Mouse (Mus musculus) c-Kit-negative CD71-positive TER-119-positive erythroid progenitor cells, embryonic 14.5 days (primary cell): ENCODE measurements around the gene Arid3a.
"Not testable (repeated sequence)": the region's sequence is repeated elsewhere in the genome, so short reads cannot be mapped to it uniquely, and the experiment has no call there.

ENCODE experiments used
- DNase-seq: peaks from one replicate; pipeline ENCODE4 v3.0.0-alpha.2; 2013; ENCODE audit warnings: low read depth, low spot score

Arid3a gene

GRCm38 (mm10) chr10:79946752-79947322 is 20.0 kb downstream of the Arid3a start:
- DNase-seq: no peak

GRCm38 (mm10) chr10:79947502-79947901 is 20.7 kb downstream of the Arid3a start:
- DNase-seq: no peak

- DNase-seq: no peak
Observed at GRCm38 (mm10) chr10:79949873-79950272, 23.0 kb downstream of the Arid3a start.

DNA sequence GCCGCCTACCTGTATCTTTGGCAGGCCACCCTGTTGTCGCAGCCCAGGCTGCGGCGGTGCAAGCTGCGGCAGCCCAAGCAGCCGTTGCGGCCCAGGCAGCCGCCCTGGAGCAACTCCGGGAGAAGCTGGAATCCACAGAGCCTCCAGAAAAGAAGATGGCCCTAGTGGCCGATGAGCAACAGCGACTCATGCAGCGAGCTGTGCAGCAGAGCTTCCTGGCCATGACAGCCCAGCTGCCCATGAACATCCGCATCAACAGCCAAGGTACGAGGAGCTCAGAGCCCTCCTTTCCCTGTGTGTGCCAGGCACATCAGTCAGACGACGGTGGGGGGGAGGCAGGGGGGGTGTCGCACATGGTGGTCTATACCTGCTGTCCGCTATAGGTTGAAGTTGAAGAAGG is 23.8 kb downstream of the Arid3a start:
- no peak for DNase-seq

GRCm38 (mm10) chr10:79953946-79954345 is 27.1 kb downstream of the Arid3a start:
- no peak for DNase-seq

- DNase-seq: no peak
Observed at GRCm38 (mm10) chr10:79955691-79956090, 28.8 kb downstream of the Arid3a start.

- no peak for DNase-seq
Observed at GRCm38 (mm10) chr10:79956643-79957154, 29.9 kb downstream of the Arid3a start.

DNA sequence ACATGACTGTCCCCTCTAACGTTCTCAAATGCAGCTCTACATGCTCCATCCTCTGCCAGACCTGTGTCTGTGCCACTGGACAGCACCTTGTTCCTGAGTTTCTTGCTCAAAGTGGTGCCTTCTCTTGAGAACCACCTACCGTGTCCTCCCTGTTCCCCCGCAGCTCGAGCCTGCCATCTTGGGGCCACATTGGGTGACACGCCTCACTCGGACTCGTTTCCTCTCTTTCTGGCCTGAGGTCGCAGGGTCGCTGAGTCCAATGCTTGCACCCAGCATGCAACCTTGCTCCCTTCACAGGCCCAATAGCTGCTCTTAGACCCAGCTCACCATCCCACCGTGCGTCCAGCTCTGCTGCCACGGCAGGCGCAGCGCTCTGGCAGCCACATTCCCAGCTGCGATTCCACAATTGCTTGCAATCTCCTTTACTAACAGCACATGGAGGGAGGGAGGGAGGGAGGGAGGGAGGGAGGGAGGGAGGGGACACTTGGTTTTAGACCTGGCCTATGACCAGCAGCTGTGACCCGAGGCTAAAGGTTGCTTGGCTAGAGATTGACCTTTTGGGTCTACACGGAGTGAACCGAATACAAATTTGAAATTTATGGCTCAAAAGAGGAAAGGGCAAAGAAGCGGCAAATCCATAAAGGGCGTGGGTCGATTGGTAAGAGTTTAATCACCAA is 31.4 kb downstream of the Arid3a start:
- DNase-seq: no peak

GRCm38 (mm10) chr10:79959412-79959811 is 32.6 kb downstream of the Arid3a start:
- DNase-seq: not testable (repeated sequence)

DNA sequence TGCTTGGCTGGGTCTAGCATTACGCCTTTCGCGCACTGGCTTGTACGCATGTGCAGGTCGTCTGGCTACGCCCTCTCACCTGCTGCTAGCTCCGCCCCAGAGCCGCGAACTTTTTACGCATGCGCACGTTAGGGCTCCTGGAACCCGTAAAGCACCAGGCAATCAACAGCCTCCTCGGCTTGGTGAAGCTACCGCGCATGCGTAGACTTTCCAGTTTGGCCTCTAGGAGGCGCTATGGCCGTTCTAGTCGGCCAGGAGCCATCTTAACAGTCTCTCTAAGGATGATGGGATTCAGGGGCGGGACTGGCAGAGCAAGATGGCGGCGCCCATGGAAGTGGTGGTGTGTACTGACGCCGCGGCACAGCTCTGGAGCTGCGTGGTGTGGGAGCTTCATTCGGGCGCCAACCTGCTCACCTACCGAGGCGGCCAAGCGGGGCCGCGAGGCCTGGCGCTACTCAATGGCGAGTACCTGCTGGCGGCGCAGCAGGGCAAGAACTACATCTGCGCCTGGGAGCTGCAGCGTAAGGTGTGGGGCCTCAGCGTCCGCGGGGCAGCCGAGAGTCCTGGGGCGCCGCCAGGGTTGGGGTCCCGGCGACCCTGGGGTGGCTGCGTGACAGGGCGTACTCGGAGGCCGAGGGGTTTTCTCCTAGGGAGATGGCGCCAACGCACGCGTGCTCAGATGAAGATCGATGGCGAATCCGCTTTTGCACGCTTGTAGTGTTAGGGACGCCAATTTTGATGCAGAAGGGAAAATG is 33.2 kb downstream of the Arid3a start, which contains the start of gene Wdr18:
Gene Wdr18, plus strand, starts transcription at position 306 of the 755 bp plus-strand sequence.
- peak; percentile 100 for DNase-seq

DNA sequence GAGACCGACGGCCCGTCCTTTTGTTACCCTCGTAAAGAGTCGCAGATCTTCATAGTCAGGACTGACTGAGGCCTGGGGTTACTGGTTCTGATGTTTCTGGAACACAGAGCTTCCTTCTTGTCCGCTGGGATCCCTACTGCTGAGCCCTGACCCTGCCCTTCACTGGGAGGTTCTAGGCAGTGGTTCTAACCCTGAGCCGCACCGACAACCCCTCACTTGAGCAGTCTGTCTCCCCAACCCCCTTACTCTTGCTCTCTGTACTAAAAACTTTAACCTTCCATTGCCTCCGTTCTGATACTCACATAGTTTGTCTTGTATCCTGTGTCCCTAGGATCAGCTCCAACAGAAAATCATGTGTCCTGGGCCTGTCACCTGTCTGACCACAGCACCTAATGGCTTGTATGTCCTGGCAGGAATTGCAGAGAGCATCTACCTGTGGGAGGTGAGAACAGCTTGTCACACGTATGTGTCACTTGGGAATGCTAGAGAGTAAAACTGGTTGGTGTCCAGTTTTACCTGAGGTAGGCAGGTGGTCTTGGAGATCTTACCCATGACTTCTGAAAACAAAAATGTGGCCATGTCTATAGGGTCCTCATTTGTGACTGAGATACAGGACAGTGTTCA is 33.9 kb downstream of the Arid3a start:
- no peak for DNase-seq

- no peak for DNase-seq
Observed at GRCm38 (mm10) chr10:79964727-79965126, 37.9 kb downstream of the Arid3a start.

DNA sequence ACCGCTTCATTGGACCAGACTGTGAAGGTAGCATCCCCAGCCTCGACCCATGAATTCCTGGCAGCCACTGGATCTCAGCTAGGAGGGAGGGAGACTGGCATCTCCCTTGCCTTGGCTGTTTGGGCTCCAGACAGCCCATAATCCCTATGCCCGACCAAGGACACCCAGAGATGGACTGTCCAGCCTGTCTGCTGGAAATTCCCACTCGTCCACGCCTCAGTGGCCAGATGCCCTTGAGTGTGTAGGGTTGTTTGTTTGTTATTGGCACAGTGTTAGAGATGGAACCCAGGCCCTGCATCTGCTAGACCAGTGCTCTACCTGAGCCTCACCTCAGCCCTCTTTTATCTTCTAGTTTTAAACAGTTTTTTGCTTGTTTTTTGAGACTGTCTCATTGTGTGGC is 38.5 kb downstream of the Arid3a start:
- no peak for DNase-seq

DNA sequence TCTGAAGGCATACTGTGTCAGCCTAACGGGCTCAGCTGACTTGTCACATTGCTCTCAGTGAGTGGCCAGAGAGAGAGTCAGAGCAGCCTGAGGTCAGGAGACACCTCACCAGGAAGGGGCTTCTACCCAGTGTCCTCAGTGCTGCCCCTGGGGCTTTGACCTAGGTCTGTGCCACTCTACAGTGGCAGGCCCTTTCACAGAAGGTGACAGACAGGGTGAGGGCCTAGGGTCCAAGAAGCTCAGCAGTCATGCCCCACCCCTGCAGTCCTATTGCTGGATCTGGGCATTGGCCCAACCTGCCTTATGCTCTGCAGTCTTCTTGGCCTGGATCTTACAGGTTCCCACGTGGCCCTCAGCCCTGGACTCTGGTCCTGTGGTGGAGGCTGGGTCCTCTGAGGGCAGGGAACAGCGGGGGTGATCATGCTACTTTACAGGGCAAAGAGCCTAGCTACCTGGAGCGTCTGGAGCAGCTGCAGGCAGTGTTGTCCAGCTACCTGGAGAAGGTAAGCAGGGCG is 40.1 kb downstream of the Arid3a start:
- DNase-seq: no peak

GRCm38 (mm10) chr10:79968181-79968580 is 41.3 kb downstream of the Arid3a start:
- DNase-seq: no peak

DNA sequence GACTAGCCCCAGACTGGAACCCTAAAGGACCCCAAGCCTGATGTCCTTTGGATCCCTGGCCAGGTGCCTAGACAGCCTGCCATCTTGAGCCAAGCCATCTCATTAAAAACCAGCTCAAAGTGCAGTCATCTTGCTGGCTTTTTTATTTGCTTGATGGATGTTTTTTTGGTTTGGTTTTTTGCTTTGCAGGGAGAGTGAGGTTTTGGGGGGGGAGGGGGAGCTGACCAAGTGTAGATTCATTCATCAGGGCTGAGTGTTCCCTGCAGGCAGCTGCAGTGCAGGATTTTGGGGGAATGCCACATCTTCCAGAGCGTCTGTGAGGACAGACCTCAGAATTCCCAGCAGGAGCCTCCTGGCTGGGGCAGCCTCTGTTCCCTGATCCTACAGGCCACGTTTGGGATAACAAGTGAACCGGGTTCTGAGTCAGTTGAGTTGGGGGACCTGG is 42.3 kb downstream of the Arid3a start:
- DNase-seq: no peak

DNA sequence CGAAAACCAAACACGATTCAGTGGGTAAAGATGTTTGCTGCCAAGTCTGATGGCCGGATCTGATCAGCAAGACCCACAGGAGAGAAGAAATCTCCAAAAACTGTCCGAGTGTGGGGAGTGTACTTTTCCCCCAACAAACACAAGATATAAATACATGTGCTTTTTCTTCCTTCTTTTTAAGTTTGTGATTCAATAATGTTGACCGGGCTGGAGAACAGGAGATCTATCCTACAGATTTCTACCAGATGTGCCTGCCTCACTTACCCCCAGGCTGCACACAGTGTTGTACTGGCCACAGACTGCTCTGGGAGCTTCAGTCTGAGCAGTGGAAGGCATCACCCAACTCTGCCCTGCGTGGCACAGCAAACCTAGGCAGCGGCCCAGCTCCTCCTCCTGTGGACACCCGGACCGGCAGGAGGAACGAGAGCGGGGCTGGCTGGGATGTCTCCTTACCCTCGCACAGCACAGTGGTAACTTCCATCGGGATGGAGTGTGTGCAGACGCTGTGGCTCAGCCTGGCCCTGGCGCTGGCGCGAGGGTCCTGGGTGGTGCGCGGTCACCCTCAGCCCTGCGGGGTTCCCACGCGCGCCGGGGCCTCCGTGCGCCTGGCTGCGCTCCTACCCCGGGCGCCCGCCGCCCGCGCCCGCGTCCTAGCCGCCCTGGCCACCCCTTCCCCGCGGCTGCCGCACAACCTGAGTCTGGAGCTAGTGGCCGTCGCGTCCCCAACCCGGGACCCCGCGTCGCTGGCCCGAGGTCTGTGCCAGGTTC is 43.8 kb downstream of the Arid3a start, which contains the start of gene Grin3b:
Gene Grin3b, plus strand, starts transcription at position 301 of the 768 bp plus-strand sequence.
- DNase-seq: no peak

DNA sequence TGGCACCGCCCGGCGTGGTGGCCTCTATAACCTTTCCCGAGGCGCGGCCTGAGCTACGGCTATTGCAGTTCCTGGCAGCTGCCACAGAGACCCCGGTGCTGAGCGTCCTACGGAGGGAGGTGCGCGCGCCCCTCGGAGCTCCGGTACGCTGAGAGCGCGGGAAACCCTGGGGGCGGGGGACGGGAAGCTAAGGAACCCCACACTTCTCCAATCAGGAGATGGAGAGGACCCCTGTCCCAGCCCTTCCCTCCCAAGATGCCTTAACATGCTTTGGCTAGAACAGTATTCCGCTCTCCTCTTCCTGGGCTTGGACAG is 44.3 kb downstream of the Arid3a start:
- DNase-seq: no peak

DNA sequence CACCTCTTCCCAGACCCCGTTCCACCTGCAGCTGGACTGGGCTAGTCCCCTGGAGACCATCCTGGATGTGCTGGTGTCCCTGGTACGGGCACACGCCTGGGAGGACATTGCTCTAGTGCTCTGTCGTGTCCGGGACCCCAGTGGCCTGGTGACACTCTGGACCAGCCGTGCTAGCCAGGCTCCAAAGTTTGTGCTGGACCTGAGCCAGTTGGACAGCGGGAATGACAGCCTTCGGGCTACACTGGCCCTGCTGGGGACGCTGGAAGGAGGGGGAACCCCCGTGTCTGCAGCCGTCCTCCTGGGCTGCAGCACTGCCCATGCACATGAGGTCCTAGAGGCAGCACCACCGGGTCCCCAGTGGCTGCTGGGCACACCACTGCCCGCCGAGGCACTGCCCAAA is 46.0 kb downstream of the Arid3a start:
- no peak for DNase-seq

GRCm38 (mm10) chr10:79974087-79974486 is 47.2 kb downstream of the Arid3a start:
- DNase-seq: no peak

- no peak for DNase-seq
Observed at GRCm38 (mm10) chr10:79974668-79975067, 47.8 kb downstream of the Arid3a start.
